In the genomic region with DNA sequence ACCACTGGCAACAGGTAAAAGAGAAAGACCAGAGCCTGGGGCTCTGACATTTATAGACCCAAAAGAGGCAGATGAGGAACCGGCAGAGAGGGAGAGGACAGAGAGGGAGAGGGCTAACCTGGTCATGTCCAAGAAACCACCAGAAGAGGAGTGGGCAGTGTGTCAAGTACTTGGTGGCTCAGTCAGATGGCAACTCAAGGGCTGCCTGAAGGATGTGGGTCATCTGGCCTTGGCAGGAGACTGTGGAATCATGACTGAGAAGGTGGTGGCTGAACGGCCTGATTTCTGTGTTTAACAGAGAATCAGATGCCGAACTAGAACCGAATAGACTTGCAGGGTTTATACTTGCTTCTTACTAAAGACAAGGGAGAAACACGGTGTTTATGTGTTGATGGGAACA, we compare ENCODE assay signal across 17 mouse cellular contexts.
"Had no signal": no experiment of that assay in that cellular context is flagged by ENCODE, and none has a peak within 500 bp of the region (broad histone marks: within the 10 kb centered on the region; RNA-seq: fewer than 3 reads in every experiment).

No protein-coding gene starts in this region.

- H3K27me3 ChIP-seq: limb, embryonic 15.5 days; midbrain, embryonic 13.5 days had no signal

- ATAC-seq: liver, postnatal 0 days; lung, postnatal 0 days; midbrain, embryonic 13.5 days; midbrain, embryonic 16.5 days had no signal

- H3K9me3 ChIP-seq: limb, embryonic 12.5 days; limb, embryonic 15.5 days; midbrain, embryonic 13.5 days had no signal

- H3K4me1 ChIP-seq: midbrain, embryonic 13.5 days had no signal

- H3K9ac ChIP-seq: limb, embryonic 12.5 days; limb, embryonic 15.5 days; liver, embryonic 14.5 days; liver, postnatal 0 days; lung, embryonic 14.5 days; midbrain, embryonic 13.5 days had no signal

- H3K27ac ChIP-seq: limb, embryonic 12.5 days; limb, embryonic 15.5 days; liver, embryonic 14.5 days; macrophage; midbrain, embryonic 13.5 days; stomach, postnatal 0 days had no signal

- H3K4me3 ChIP-seq: limb, embryonic 12.5 days; limb, embryonic 15.5 days; midbrain, embryonic 13.5 days had no signal

- H3K36me3 ChIP-seq: limb, embryonic 12.5 days; limb, embryonic 15.5 days; midbrain, embryonic 13.5 days had no signal

- H3K4me2 ChIP-seq: limb, embryonic 12.5 days; limb, embryonic 15.5 days; liver, embryonic 11.5 days; lung, embryonic 14.5 days; midbrain, embryonic 13.5 days had no signal

- DNase-seq: kidney, postnatal 14 days; kidney, postnatal 4 days; left cerebral cortex, postnatal 4 days; liver, postnatal 0 days; lung, embryonic 14.5 days; thymus, adult 2 months; thymus, postnatal 14 days; thymus, postnatal 4 days had no signal
